Mouse (Mus musculus): ENCODE measurements around the gene B9d1.

B9d1 gene

DNA sequence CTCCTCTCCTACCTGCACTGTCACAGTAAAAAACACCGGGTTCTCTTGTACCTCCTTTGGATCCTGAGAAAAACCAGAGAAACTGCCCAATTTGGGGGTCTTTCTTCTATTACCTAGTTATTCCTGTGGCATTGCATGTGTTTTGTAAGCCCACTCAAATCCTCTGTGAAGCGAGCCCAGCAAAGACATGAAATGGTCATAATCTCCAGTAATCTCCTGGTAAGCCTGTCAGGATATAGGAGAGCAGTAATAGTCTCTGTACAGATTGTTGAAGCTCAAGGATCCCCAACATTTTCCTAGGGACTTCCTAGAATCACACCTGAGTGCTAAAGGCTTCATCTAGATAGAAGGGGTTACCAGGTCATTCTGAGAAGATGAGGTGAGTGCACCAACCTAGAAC lies 36.2 kb downstream of the B9d1 start:
- no peak for DNase-seq (ENCODE audit: low spot score)

- DNase-seq (ENCODE audit: low spot score) = no peak
Observed at GRCm38 (mm10) chr11:61545586-61545985, 40.6 kb downstream of the B9d1 start.

GRCm38 (mm10) chr11:61546452-61546851 lies 41.5 kb downstream of the B9d1 start:
- DNase-seq (ENCODE audit: low spot score) = no peak

- DNase-seq (ENCODE audit: low spot score) = no peak
Observed at GRCm38 (mm10) chr11:61547710-61548109, 42.8 kb downstream of the B9d1 start.

GRCm38 (mm10) chr11:61550631-61551030 lies 45.7 kb downstream of the B9d1 start:
- no peak for DNase-seq (ENCODE audit: low spot score)

GRCm38 (mm10) chr11:61553015-61553754 lies 48.2 kb downstream of the B9d1 start:
- no peak for DNase-seq (ENCODE audit: low spot score)

- no peak for DNase-seq (ENCODE audit: low spot score)
Observed at GRCm38 (mm10) chr11:61559572-61559971, 54.6 kb downstream of the B9d1 start.

GRCm38 (mm10) chr11:61562421-61562820 lies 57.5 kb downstream of the B9d1 start:
- no peak for DNase-seq (ENCODE audit: low spot score)
